Mouse (Mus musculus) colon, adult 2 months (tissue): ENCODE results near the gene Wdr48. TPM values are rescaled to one million over a fixed set of nuclear protein-coding genes. Genes with fewer than 3 reads are reported as not detected.

ENCODE experiments used
- polyA plus RNA-seq: library from polyadenylated mRNA; depleted of rRNA; stranded (reverse); fragments of >200 nt; gene quantifications from 2 replicates; pipeline ENCODE4 v1.2.3, GENCODE M21; 2012; rRNA removed

Gene Wdr48
- 42.1 and 53.5 TPM in 2 replicates for polyA plus RNA-seq

GRCm38 (mm10) chr9:119894339-119895009 lies at the start of gene Wdr48:
Wdr48 (plus strand) TSS chr9:119894878.

DNA sequence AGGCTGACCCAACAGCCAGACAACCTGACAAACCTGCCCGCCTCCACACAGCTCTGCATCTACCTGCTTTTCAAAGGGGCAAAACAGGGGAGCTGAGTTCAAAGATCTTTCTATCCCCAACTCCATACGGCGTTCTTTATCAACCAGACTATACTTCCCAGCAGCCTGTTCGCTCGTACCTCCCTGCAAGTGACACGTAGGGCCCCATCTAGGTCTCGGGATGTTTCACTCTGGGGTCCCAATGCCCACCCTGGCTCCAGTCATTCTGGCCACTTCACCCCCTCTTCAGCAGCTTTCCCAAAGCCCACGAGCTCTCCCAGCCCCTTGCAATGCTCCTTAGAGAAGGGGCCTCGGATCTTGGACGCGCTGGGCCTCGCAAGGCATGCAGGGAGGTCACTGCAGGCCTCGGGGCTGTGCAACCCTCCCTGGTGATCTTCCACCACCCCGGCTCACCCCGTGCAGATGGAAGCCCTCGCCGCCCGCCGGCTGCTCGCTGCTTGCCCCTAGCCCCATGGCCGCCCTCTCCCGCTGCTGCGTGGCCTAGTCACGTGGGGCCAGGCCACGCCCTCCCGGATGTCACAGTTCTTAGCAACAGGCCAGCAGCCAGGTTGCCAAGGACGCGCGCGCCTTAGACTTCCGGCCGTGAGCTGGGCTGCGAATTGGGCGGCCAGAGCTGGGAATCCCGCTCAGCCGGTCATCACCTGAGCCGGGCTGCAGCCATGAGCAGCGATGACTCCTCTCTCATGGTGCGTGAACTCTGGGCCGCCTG lies 42.5 kb downstream of the Wdr48 start, which contains the start of the genes Gorasp1 and Ttc21a:
Gene Gorasp1, minus strand, starts transcription at position 561 of the 769 bp plus-strand sequence.
Gene Ttc21a, plus strand, starts transcription at position 602 of the 769 bp plus-strand sequence.

Other genes with a start within 250 kb of the Wdr48 start
- 0.01 TPM in 1 of 2 replicates, not detected in the other for gene Scn10a, start 175.6 kb upstream of the Wdr48 start, polyA plus RNA-seq
- gene Scn11a, start 69.4 kb upstream of the Wdr48 start, polyA plus RNA-seq = 0.22 and 0.27 TPM in 2 replicates
- gene Gorasp1, start 42.7 kb downstream of the Wdr48 start, polyA plus RNA-seq = 33.7 and 36.2 TPM in 2 replicates
- 0.07 and 0.12 TPM in 2 replicates for gene Ttc21a, start 42.7 kb downstream of the Wdr48 start, polyA plus RNA-seq
- gene Csrnp1, start 89.8 kb downstream of the Wdr48 start, polyA plus RNA-seq = 21.3 and 27.3 TPM in 2 replicates
- 0.08 and 0.15 TPM in 2 replicates for gene Xirp1, start 128.7 kb downstream of the Wdr48 start, polyA plus RNA-seq
- gene Cx3cr1, start 175.0 kb downstream of the Wdr48 start, polyA plus RNA-seq = 7.0 and 10.8 TPM in 2 replicates
- 0.22 and 0.31 TPM in 2 replicates for gene Ccr8, start 197.2 kb downstream of the Wdr48 start, polyA plus RNA-seq
- 21.2 and 29.7 TPM in 2 replicates for gene Slc25a38, start 215.5 kb downstream of the Wdr48 start, polyA plus RNA-seq
- 2,125 and 2,310 TPM in 2 replicates for gene Rpsa, start 232.8 kb downstream of the Wdr48 start, polyA plus RNA-seq